Mouse (Mus musculus) 416B (cell line): Measurements from ENCODE around the gene Ddo.

Source experiments
- DNase-seq: peaks from one replicate; pipeline ENCODE4 v3.0.0; 2011; ENCODE audit warnings: low read depth

Gene Ddo

GRCm38 (mm10) chr10:40718362-40718761, 88.6 kb downstream of the Ddo start:
- DNase-seq, result no peak

DNA sequence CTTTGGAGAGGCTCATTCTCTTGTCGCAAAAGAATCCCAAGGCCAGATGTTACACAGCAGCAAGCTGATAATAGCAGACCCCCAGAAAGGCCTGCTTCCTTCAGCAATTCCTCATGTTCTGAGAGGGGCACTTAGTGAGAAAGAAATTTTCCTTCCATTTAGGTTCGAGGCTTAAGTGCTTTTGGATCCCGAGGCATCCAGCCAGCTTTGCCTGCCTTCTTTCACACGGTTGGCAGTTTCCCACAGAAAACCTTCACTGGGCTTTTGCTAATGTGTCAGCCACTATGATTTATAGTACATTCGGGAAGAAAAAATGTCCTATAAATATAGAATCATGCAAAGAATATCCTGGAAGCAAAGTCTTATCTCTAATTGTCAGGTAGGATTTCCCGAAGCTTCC, 89.3 kb downstream of the Ddo start:
- no peak for DNase-seq

GRCm38 (mm10) chr10:40720883-40721282, 91.1 kb downstream of the Ddo start:
- no peak for DNase-seq

DNA sequence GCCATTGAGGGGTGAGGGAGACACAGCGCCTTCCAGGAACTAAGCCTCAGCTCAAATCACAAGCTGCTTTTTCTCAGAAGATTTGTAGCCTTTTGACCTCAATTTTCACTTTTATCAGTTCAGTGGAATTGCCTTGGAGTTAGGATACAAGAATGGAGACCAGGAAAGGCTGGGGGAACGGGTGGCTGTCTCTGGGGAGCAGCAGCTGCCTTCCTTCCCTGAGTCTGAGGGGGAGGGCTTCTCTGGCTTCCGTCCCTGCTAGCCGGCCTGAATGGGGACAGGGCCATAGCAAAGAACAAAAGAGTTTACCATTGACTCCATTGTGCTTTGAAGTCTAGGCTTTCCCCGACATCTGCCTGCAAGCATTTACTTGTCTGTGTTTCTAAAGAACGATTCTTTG, 94.5 kb downstream of the Ddo start:
- DNase-seq, result no peak

- DNase-seq, result no peak
Measured at GRCm38 (mm10) chr10:40725066-40725465, 95.3 kb downstream of the Ddo start.

DNA sequence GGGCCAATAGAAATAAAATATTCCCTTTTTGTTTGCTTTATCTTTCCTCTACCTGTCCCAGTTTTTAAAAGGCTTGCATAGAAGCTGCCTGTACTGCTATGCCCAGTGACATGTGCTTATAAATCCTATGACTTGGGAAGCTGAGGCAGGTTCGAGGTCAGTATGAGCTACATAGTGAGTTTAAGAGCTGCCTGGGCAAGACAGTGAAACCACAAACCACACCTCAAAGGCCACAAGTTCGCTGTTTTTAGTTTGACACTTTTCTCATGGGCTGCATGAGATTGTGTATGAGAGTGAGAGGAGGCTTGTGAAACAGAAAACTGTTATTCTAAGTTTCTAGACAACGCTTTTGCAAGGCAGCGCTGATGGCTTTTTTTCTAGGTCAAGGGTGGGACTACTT, 95.7 kb downstream of the Ddo start:
- DNase-seq, result peak; percentile 56

- DNase-seq, result peak; percentile 10
Measured at GRCm38 (mm10) chr10:40726288-40726902, 96.6 kb downstream of the Ddo start.

DNA sequence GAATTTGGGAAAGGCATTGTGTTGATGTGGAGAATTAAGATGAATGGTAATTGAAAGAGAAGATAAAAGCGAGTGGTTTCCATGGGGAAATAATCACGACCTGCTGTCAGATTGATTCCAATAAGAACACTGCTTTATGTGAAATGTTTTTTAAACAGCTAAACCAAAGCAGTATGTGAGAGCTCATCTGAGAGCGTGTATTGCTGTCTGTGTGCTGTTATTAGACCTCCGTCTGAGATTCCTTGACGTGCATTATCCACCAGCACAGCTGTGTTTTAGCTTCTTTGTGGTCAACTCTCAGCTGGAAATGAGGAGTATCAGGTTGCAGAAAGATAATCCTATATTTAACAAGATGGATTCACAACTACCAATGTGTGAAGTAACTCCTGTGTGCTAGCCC, 97.2 kb downstream of the Ddo start:
- DNase-seq, result no peak

DNA sequence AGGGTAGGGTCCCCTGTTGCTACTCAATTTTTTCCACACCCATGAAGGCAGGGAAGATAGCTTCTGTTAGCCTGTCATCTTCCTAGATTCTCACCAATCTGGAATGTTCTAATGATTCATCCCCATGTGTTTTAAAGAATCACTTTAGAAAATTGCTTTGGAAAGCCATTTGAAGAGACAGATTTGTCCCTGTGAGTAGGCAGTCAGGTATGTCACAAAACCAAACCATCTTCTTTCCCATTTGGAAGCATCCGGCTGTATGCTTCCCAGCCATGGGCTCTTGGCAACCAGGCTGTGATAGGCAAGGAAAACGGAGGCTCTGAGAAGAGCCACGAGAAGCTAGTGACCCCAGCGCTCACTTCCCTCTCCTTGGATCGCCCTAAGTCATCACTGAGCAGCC, 100.4 kb downstream of the Ddo start:
- no peak for DNase-seq
